Mouse (Mus musculus) thymus, adult 18-20 months (tissue): ENCODE measurements around the gene Fabp6.

Experiments used
- DNase-seq, 2 experiments: peaks; one replicate each; pipeline ENCODE4 v3.0.0; 2022; ENCODE audit warnings: mixed read lengths in 2 of 2

The Fabp6 gene

DNA sequence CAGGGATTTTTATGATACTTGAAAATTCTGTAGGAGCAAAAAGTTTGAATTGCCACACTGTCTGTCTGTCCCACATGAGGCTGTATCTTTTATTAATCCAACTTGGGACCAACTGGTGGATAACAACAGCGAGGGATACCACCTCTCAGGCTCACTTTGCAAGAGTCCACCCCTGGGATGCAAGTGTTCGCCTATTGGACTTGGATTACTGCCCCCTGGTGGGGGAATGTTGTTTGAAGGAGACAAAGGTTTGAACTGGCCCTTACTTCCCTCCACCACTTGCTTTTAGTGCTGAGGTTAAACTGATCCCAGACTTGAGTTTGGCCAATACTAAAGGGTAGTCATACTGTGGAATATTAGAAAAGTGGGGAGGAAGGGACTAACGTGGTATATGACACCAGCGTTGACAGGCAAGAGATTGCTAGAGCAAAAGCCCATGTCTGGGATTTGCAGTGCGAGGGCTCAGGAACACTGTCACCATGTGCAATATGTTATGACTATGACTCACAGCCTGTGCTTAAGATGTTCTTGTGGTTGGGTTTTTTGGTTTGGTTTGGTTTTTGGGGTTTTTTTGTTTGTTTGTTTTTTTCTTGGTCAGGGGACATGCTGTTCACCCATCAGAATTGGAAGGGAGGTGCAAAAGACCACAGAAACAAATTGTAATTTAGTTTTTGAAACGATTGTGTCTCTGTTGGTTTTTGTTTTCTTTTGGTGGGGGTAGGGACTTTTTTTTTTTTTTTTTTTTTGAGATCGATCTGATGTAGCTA lies 14.8 kb downstream of the Fabp6 start, which contains the start of gene 4933415A04Rik:
Gene 4933415A04Rik (plus strand): TSS at position 717 of the 767 bp plus-strand sequence.
- peak in 1 of 2 experiments; percentile 17 for DNase-seq

DNA sequence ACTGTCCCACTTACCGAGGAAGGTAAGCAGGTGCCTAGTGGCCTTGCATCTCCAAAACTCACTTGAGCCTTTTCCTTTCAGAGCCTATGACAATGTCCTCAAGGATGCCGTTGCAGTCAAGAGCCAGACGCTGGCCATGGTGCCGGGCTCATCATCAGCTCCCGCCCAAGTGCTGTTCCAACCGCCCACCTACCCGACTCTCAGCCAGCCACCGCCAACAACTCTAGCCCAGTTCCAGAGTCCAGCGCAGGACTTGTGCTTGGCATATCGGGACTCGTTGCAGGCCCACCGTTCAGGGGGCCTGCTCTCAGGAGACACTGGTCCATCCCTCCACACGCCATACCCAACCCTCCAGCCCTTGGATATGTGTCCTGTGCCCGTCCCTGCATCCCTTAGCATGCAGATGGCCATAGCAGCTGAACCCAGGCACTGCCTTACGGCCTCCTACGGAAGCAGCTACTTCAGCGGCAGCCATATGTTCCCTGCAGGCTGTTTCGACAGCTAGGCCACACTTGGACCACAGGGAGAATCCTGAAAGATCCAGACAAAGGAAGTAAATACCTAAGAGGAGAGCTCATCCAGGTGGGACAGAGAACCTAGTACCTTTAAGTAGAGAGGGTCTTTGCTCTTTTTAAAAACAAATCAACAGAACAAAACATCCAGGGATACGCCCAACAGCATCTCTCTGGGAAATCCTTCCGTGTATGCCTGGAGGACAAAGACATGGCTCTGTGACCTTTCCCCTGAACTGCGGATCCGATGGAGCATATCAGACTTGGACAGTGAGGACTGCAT lies 15.9 kb downstream of the Fabp6 start:
- DNase-seq, result no peak

DNA sequence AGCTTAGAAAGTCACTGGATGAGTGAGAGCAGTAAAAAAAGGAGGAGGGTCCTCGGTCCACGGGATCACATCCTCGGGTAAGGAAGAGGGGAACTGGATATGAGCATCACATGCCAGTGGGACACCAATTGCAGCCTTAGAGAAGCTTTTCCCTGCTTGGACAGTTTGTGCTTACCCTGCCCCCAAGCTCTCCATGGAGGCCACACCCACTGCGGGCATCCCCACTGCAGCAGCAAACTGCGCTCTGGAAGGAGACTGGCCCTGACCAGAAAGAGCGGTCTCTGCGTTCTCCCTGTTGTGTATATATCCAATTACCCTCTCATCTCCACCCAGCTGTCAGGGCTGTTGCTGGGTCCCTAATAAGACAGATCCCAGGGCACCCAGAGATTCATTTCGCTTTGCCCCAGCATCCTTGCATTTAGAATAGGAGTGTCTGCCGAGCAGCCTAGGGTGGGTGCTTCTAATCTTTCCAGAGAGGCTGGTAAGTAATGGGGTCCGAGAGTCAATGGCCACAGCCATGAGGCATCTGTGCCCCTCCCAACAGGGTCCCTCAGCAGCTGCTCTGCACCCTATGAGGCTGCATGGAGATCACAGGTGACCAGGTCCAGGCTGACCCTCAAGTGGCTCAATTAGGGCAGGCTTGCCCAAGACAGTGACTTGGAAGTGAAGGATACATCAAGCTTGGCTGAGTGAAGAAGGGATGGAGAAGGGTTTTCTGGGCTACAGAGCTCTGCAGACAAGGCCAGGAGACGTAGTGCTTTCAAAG lies 23.4 kb downstream of the Fabp6 start:
- no peak for DNase-seq

DNA sequence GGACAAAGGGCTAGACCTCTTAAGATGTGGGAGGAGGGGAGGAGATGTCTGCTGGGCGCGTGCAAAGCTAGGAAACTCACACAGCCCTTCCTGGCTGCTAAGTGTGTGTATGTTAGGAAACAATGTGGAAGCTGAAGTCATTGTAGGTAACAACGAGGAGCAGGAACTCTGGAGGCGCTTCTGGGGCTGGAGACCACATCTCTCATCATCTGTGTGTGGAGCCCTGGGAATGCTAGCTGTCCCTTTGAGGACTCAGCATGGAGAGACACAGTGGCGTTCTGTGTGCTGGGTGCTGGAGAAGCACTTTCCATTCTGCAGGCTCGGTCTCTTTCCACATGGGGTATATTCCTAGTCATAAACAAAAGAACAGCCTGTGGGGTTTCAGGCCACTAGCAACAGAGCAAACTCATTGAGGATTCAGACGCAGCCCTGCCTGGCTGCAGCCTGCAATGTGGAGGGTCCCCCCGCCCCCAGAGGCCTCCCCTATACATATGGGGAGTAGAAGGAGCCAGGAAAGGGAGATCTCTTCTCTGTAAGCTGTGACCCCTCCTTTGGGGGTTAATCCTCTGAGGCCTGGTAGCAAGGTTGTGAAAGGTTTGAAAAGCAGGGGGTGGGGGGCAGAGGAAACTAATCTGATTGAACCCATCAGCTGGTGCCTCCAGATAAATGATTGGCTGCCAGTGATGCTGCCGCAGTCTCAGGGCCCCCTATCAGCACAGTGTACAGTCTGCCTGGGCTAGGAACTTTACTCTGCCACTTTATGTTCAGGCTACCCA lies 25.8 kb downstream of the Fabp6 start:
- no peak for DNase-seq

DNA sequence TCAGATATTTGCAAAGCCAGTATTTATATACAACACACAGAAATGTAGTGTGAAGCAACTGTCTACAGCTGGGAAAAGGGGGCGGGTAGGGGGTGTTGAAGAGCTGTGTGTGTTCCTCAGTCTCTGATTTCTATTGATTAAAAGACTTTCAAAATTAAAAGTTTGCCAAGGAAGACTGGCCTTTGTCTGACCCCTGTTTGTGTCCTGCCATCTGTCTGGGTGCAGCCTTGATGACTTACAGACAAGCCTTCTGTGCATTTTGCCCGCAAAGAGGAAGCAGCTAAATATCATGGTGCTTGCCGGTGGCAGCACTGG lies 26.3 kb downstream of the Fabp6 start:
- DNase-seq, result no peak

DNA sequence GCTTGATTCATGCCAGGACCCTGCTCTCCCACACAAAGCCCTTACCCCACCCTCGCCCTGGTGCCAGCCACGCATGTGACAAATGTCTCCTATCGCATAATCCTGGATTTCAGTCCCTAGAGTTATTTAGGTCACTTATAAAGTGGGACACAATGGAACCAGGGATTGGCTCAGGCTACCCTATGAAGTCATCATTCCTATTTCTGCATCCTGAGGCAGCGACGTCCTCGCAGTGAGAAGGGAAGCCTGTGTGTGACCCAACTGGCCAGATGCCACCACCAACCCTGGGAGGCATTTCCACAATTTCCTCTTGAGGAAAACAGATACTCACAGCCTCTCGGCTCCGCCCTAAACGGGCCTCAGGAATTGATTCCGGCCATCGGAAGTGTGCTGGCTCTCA lies 31.7 kb downstream of the Fabp6 start:
- DNase-seq, result no peak

DNA sequence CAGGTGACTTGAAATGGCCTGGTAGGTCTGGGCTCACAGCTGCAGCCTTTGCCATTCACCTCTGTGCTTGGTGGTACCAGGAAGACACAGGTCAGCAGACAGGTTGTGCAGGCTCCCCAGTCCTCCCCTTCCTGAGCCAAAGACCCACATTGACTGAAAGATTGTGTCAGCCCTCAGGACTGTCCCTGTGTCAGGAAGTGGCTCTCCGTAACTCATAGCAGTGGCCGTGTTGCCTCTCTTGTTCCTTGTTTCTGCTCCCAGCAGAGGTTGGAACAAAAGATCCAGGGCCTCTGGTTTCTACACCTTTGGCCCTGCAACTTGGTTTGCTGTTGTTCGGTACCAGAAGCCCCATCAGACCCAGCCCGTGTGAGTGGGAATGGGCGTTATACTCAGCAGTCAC lies 32.2 kb downstream of the Fabp6 start:
- DNase-seq, result no peak

DNA sequence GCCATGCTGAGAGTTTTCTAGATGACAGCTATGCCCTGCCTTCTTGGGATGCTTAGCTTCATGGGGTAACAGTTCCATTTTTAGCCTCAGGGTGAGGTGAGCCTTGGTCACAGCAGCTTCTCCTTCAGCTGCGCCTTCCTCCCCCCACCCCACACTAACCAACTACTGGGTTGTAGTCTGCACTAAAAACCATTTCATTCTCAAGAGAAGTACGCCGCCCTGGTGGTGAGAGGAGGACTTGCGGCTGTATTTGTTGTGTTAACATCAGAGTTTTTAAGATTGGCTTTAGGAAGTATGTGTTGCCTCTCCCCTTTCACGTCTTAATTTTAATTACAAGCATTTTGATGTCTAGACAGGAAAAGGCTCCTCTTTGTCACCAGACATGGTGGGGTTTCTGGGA lies 33.1 kb downstream of the Fabp6 start:
- DNase-seq, result peak in 1 of 2 experiments; percentile 18

DNA sequence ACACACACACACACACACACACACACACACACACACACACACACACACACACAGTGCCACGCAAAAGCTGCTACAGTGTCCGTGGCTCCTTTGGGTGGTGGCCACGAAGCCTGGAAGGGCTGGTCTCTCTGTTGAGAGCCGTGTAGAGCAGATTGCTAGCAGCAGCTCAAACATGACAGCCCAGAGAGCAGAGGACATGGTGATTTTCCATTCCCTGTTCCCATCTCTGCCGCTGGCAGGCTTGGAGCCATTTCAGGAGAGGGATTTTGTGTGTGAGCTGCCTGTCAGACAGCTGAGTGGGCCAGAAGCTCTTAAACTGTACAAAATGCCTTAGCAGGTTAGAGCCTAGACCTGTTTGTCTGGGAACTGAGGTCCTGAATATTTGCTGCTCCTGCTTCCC lies 34.6 kb downstream of the Fabp6 start:
- no peak for DNase-seq

DNA sequence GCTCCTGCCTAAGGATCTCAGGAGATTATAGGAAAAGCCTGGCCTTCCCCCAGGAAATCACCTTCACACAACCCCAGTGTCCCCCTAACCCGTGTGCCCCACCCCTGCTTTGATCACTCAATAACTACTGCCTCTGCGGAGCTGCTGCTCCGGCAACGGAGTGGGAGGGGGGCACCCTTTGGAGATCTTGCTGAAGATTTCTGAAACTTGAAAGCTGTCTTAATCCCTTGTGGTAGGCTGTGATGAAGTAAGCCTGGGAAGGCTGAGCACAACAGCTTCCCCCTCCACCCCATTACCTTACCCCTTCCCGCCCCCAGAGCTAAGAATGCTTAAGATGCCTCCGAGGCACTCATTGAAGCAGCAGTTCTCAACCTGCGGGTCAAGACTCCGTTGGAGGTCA lies 35.5 kb downstream of the Fabp6 start:
- DNase-seq, result no peak

DNA sequence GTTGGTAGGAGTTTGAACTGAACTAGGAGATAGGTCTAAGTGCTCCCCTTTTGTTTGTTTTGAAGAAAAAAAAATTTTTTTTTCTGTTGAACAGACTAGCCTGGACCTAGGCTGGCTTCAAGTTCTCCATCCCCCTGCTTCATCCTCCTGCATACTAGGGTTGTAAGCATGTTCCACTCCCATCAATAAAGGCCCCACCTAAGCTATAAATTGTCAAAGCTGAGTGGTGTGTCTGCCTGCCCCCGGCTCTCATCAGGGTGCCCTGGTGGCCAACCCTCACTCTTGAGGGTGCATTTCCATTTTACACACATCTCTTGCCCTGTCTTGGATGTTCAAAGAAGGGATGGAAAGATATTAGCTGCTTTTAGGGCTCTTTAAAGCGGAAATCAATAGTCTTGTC lies 35.9 kb downstream of the Fabp6 start:
- no peak for DNase-seq

DNA sequence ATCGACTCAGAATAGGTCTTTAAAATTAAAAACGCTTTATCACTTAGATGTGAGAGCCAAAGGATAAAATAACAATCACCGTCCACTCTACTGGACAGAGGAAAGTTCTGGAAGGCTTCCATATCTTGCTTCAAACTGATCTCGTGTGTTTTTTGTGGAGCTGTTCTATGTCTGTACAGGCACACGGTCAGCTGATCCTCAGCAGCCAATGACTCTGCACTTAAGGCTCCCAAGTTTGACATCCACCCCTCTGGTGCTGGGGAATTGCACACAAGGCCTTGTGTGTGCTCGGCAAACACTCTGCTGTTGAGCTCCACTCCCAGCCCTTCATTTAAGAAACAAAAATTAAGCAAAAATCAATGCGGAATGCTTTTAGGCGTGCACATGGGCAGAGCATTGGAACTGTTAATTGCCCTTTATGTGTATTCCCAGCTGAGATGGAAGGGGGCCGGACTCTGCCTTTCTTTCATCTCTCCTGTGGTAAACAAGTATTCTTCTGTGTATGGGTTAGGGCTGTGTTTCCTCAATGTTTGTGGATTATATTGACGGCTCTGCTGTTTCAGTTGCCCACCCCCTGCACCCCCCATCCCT lies 37.6 kb downstream of the Fabp6 start:
- DNase-seq, result no peak

DNA sequence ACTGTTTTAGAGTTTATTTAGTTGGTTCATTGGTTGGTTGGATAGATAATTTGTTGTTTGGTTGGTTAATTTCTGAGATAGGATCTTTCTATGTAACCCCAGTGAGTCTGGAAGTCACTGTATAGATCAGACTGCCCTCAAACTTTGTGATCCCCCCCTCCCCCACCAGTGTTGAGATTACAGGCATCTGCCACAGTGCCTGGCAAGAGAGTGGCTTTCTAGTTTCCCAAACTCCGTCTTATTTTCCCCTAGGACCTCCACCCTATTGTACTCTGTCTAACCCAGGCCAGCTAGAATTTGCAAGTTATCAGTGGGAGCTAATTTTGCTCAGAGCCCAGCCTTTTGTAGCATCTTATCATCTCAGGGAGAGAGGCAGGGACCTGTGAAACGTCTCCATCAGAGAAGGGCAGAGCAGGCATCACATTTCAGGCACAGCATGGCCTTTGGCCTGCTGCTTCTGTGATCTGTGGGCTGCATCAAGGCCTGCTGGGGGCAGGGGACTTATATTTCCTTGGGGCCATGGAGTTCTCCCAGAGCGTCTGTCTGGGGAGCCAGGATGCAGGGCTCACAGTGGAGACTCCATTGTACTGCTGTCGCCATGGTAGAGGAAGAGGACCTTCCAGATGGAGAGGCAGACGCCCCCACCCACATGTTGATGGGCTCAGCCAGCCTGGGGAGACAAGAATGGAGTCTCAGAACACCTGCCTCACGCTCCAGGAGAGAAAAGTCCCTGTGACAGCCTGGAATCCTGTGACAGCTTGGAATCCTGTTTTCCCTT lies 41.6 kb downstream of the Fabp6 start:
- DNase-seq, result no peak

DNA sequence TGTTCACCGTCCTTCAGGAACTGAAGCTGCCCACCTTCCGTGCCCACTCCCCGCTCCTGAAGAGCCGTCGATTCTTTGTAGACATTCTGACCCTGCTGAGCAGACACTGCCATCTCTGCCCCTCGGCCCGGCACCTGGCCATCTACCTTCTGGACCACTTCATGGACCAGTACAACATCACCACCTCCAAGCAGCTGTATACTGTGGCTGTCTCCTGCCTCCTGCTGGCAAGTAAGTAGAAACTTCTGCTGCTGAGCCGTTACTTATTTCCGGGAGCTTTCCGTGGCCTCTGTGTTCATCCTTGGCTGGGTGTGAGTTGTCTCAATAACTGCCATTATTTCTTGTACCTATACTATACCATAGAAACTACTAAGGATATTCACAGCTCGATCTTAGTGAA lies 44.8 kb downstream of the Fabp6 start:
- no peak for DNase-seq

DNA sequence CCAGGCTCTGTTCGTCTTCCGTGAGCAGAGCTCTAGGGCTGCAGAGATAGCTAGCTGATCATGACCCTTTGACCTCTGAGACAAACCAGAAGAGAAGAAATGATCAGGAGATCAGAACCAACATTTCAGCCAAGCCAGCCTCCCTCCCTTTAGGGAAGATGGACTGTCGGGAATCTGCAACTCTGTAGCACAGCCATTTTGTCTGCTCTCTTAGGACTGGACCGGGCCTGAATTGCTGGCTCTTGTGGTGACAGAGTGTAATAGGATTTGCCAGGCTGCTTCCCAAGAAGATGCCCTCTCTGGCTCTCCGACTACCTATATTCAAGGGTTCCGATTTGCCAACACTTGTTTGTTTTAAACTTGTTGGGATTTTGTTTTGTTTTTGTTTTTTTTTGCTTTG lies 48.7 kb downstream of the Fabp6 start:
- DNase-seq, result no peak

DNA sequence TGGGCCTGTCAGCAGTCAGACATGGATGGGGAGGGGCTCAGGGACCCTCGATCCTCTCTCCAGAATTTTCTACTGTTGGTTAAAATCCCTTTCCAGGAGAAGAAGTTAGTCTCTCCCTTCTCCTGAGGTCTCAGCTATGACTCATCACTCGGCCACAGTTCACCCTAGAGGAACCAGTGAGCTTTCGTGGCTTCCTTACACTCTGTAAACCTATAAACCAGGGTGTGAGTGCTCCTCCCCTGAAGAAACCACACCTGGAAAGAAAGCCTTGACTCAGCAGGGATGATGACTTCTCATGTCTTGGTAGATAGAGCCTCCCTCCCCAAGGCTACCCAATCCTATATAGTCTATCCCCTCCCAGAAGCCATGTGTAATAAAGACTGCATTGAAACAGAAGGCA lies 49.6 kb downstream of the Fabp6 start:
- no peak for DNase-seq

DNA sequence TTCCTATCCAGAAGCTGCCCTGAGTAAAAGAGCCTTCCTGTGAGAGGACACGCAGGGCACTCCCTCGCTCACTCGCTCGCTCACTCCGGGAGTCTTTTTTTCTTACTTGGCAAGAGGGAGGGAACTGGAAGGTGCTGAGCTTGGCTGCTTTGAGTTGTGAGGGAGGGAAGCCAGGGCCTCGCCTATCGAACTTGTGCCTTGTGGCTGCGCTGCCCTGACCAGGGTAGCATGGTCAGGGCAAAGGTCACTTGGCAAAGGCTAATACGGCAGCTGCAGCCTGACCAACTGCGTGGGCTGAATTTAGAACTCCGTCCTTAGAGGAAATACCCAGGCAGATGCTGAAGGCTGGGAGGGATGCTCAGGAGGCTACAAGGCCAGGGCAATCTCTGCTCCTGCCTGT lies 51.6 kb downstream of the Fabp6 start:
- no peak for DNase-seq

DNA sequence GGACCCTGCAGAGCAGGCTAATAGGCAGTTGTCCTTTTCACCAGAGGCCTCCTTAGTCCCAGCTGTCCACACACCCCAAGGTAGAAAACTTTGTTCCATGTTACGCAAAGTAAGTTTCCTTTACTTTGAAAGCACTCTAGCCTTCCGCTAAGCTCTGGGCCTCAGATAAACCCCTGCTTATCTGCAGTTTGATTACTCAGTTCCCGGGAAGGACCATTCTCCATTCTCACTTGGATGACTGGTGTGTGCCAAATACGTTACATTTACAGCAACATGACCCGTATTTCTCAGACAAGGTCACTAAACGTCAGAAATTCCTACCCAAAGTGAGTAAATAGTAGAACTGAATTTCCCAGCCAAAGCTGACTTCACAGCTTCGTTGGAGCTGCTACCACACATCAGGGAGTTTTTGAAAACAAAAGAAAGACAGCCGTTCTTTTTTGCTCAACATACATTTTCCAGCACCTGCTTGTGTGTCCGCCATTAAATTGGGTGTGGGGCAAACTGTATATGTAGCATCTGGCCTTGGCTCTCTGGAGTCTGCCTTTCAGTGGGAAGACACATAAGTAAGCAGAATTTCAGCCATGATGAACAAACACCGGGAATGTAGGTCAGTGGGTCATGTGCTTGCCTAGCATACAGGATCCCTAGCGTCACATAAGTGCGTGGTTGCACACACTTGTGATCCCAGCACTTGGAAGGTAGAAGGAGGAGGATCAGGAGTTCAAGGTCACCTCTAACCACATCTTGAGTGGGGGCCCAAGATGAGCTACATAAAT lies 52.5 kb downstream of the Fabp6 start:
- DNase-seq, result no peak

DNA sequence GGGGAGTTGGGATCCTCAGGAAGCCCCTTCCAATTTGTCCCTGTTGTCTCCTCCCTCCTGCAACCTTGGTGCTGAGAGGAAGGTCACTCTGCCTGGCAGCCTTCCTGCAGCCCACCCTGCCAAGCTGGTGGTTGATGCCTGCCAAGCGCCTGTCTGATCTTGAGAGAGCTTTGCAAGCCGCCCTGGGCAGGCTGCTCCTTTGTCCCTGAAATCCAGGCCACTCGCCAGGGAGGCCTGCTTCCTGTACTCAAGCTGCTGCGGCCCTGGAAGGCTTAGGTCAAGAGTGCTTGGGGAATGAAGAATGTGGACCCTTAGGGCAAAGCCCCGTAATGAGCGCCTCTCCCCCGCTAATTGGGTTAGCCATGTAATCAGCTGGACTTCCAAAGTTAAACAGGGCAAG lies 53.2 kb downstream of the Fabp6 start:
- no peak for DNase-seq

DNA sequence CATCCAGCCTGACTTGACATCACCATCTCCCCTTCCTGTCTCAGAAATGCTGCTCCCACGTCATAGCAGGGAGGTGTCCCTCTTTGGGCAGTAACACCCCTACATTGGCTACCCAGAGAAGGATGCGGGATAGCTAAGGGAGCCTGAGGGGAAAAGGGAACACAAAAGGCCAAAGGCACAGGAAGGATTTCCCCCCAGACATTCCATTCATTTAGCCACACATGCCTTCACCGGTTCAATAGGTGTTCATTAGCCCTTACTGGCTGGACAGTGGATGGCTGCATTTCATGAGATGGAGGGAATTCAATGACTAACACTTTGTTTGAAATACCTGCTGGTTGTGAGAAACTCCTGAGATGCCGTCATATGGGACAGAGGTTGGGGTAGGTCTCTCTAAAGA lies 54.7 kb downstream of the Fabp6 start:
- no peak for DNase-seq
